Mouse (Mus musculus) layer of hippocampus, adult 8-10 months (tissue): ENCODE measurements around the gene AC161166.1. TPM values are rescaled to one million over a fixed set of nuclear protein-coding genes. Genes with fewer than 3 reads are reported as not detected.
A peak's percentile ranks its signal among the peaks of the same experiment; 100 is the strongest.
"Not testable (repeated sequence)": the region's sequence is repeated elsewhere in the genome, so short reads cannot be mapped to it uniquely, and the experiment has no call there.

Source experiments
- DNase-seq, 2 experiments: peaks; one replicate each; pipeline ENCODE4 v3.0.0; 2022; ENCODE audit warnings: low spot score in 2 of 2
- total RNA-seq, 4 experiments: library from RNA; stranded (reverse); gene quantifications; 2 replicates each; pipeline ENCODE4 v1.2.4; 2022

AC161166.1 gene
- total RNA-seq, 4 experiments from 2014 or later, result not detected

- peak in 1 of 2 experiments; percentile 44 for DNase-seq
Observed at GRCm38 (mm10) chr7:24525686-24526420, 13.6 kb upstream of the AC161166.1 start.

DNA sequence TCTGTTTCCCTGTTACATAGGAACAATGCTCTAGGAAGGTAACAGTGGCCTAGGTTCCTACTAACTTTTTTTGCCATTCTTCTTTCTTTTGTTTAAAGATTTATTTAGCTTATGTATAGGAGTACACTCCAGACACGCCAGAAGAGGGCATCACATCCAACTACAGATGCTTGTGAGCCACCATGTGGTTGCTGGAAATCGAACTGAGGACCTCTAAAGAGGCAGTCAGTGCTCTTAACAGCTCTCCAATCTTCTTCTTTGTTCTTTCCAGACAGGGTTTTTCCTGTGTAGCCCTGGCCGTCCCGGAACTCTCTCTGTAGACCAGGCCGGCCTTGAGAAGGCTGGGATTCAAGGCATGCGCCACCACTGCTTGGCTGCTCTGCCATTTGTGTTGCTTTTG, 12.7 kb upstream of the AC161166.1 start:
- no peak for DNase-seq

DNA sequence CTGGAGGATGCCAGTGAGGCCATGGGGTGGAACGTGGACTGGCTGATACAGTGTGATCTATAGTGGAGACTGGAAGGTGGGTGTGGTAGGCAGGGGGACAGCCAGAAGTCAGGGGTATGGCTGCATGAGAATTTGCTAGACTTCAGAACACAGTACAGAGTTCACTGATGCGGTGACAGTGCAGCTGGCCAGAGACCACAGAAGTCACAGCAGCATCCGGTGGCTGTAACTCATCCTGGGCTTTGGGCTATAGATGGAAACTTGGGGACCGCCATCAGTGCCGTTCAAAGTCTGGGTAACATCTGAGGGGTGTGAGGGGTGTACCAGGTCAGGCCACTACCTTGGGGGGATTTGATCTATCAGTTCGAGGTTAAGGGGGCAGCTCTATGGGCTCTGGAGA, 11.5 kb upstream of the AC161166.1 start:
- DNase-seq, result no peak

GRCm38 (mm10) chr7:24522805-24523204, 10.6 kb upstream of the AC161166.1 start:
- no peak for DNase-seq

DNA sequence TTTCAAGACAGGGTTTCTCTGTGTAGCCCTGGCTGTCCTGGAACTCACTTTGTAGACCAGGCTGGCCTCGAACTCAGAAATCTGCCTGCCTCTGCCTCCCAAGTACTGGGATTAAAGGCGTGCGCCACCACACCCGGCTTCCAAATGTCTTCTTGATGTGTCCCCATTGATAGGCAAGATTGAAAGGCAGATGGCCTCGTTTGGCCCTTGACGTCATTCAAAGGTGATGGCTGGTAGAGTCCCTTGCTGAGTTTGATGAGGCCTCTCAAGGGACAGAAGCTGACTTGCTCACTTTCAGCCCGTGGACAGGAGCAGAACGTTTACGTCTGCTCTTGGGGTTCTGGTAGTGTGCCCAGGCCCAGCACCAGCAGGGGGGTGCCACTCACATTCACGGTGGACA, 7.8 kb upstream of the AC161166.1 start:
- DNase-seq, result not testable (repeated sequence)

DNA sequence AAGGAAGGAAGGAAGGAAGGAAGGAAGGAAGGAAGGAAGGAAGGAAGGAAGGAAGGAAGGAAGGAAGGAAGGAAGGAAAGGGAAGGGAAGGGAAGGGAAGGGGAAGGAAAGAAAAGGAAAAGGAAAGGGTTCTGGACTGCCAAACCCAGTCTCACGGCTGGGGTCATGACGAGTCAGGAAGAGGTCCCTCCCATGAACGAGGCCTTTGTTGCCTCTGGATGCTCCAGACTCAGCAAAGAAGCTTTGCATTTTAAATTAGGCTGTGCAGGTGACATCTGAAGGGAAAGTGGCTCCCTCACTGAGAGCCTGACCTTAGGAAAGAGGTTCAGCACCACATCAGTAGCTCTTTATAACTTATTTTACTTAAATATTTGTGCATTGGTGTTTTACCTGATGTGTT, 6.9 kb upstream of the AC161166.1 start:
- DNase-seq, result no peak

DNA sequence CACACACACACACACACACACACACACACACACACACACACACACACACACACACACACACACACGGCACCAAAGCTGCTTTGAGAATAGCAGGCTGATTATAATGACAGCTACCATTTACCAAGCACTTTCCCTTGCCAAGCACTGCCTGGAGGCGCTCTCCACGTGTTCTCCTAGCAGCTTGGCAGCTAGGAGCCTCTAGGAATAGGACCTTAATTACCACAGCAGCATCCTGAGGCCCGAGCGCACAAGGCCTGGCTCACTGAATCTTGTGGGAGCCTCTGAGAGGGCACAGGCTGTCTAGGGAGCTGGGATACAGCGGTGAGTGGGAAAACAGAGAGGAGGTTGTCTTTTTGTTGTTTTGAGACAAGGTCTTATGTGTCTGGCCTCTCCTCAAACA, 5.4 kb upstream of the AC161166.1 start:
- DNase-seq, result peak; percentile 59 to 66

DNA sequence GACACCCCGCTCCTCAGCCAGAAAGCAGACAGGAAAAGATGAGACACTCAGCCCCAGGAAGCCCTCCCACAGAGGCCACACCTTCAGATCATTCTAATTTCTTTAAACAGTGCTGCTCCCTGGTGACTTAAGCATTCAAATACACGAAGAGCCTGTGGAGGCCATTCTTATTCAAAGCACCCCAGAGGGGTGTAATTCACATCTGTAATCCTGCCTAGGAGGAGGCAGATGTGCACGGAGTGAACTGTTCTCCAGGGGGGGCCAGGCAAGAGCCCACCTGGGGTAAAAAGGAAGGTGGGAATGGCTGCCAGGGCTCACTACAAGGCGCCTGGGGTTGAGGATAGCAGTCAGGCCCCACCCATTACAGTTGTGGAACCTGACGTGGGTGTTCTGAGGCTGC, 4.8 kb upstream of the AC161166.1 start:
- no peak for DNase-seq

- DNase-seq, result peak in 1 of 2 experiments; percentile 50
Observed at GRCm38 (mm10) chr7:24516319-24516718, 4.1 kb upstream of the AC161166.1 start.

DNA sequence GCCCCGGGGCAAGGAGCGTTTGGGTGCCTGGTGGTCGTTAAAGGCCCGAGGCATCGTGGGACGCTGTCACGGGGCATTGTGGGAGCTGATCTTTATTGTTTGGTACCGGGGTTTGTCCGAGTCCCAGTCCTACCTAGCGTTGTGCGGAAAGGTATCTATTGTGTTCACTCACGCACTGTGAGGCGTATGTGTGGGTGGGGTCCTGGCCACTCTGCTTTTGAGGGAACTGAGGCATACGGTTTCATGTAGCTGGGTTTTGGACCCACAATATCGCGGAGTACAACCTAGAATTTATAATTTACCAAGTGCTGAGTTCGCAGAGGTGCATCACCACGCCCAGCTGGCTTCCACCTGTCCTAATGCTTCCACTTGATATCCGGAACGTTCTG, 4.5 kb downstream of the AC161166.1 start:
- no peak for DNase-seq

GRCm38 (mm10) chr7:24506838-24507725, 5.2 kb downstream of the AC161166.1 start, which contains the start of gene Zfp428:
TSS of gene Zfp428 (plus strand) at chr7:24507006.
- DNase-seq, result peak; percentile 77

GRCm38 (mm10) chr7:24506476-24506837, 5.8 kb downstream of the AC161166.1 start:
- DNase-seq, result peak; percentile 65 to 73

- DNase-seq, result no peak
Observed at GRCm38 (mm10) chr7:24506065-24506459, 6.2 kb downstream of the AC161166.1 start.

DNA sequence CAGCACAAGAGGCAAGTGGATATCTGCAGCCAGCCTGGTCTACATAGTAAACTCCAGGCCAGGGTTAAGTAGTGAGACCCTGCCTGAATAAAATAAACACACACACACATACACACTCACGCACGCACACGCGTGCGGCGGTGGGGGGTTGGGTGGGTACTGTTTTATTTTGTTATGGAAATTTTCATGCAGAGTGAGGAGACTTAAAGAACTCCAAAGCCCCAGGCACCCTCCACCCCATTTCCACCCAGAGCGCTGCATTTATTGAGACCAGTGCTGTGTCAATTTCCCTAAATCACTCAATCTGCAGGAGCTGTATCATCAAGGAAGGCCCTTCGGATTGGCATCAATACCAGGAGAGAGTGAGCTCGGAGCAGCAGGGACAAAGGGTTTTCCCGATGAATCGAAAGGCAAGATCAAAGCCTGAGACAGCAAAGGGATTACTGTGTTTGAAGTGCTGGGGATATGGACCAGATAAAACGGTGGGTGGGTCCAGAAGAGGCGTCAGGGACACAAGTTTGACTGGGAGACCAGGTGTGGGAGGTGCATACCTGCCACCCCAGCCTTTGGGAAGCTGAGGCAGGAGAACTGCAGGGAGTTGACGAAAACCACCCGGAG, 6.7 kb downstream of the AC161166.1 start:
- no peak for DNase-seq

GRCm38 (mm10) chr7:24504868-24505267, 7.4 kb downstream of the AC161166.1 start:
- no peak for DNase-seq

DNA sequence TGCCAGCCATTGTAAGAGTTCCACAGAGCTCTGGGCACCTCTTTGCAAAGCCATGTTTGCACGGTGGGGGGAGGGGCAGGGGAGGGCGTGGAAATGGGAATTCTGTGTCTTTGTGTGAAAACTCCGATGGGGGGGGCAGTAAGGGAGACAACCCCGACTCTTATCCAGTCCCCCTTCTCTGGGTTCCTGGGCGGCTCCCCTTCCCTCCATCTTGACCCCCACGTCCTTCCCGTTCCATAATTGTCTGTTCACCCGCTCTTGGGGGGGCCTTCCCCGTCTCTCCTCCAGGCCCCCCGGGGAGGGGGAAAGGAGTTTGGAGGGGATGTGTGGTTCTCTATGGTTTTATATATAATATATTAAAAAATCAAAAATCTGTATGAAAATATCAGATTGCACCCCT, 8.3 kb downstream of the AC161166.1 start:
- DNase-seq, result no peak

DNA sequence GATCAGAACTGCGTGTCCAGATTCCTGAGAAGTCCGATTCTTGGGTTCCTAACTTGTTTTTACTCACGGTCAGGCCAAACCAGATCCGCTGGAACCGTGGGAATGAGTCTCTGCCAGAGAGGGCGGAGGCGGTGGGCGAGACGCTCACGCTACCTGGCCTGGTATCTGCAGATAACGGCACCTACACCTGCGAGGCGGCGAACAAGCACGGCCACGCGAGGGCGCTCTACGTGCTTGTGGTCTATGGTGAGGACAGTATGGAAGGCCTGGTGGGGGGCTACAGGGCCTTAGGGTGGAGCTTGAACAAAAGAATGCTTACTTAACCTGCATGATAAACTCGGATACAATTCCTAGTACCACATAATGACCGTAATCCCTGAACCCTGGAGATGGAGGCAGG, 10.8 kb downstream of the AC161166.1 start:
- no peak for DNase-seq

GRCm38 (mm10) chr7:24500929-24501328, 11.3 kb downstream of the AC161166.1 start:
- no peak for DNase-seq

DNA sequence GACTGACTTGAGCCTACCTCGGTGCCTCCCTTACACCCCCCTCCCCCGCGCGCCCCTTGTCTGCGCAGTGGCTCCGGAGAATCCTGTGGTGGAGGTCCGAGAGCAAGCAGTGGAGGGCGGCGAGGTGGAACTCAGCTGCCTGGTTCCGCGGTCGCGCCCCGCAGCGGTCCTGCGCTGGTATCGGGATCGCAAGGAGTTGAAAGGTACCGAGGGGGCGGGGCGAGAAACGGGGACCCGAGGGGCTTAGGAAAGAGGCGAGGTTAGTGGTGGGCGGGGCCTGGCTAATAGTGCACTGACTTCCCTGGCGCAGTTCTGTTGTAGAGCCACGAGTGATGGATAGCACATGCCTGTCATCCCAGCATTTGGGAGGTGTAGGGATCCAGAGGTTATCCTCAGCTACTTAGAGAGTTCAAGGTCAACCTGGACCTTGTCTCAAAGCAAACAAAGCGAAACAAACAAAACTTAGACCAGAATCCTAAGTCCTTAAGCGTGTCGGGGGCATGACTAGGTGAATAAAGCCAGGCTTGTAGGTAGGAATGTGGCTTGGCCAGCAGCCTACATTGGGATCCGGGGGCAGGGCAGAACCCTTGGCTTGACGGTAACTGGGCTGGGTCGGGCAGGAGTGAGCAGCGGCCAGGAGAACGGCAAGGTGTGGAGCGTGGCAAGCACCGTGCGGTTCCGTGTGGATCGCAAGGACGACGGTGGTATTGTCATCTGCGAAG, 12.2 kb downstream of the AC161166.1 start:
- DNase-seq, result no peak

DNA sequence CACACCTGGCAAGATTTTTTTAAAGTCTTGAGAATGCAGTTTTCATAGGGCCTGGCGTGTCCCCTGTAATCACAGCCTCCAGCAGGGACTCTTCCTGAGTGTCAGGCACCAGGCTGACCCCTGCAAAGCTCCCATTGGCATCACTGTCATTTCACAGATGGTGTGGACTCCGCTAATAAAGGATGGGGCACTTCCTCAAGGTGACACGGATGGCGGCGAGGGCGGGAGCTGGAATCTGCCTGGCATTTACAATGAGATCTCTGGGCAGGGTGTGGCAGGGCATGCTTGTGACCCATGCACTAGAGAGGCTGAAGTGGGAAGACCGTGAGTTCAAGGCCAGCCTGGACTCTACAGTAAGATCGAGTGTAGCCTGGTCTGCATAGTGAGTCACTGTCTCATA, 24.0 kb downstream of the AC161166.1 start:
- DNase-seq, result no peak

DNA sequence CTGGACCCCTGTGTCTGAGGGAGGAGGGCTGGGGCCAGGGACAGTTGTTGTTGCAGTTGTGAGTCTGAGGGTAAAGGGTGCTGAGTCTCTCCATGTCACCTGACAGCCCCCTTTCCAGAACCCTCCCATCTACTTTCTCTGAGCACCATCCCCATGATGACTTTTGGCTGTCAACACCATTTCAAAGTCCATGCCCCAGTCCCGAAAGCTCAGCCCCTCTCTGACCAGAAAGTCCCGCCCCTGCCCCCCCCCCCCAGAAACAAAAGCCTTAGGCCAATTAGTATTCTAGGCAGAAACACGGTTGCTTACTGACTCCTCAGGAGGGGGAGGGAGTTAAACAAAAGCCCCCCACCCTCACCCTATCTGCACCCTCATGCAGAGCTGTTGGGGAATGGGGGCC, 24.9 kb downstream of the AC161166.1 start:
- no peak for DNase-seq
